Mouse (Mus musculus) limb, embryonic 14.5 days (tissue): ENCODE measurements around the gene Sema4a. TPM values are rescaled to one million over a fixed set of nuclear protein-coding genes. Genes with fewer than 3 reads are reported as not detected.

ENCODE experiments used
- ATAC-seq: fragments of 200-750 bp; cut with Nextera tagmentation; 2 replicates; pipeline ENCODE4 v1.8.0; 2017; ENCODE audit warnings: low read depth, moderate number of reproducible peaks, moderate TSS enrichment; ENCODE audit not compliant: low FRiP score
- DNase-seq: peaks from one replicate; pipeline ENCODE4 v3.0.0-alpha.2; 2015; ENCODE audit warnings: low spot score
- H3K27ac ChIP-seq: fragments of 300-500 bp; sonication (generic); replicated peaks from 2 replicates; pipeline ENCODE4 v1.5.1; 2014; ENCODE audit warnings: low read depth, mild to moderate bottlenecking, low read length, moderate library complexity, mixed read lengths
- H3K27me3 ChIP-seq: fragments of 300-500 bp; sonication (generic); 2 replicates; pipeline ENCODE4 v1.6.1; 2014; ENCODE audit warnings: low read length, mixed read lengths; ENCODE audit not compliant: control insufficient read depth, insufficient read depth
- H3K36me3 ChIP-seq: fragments of 300-500 bp; sonication (generic); 2 replicates; pipeline ENCODE4 v1.6.1; 2014; ENCODE audit warnings: mild to moderate bottlenecking, low read length, moderate library complexity, mixed read lengths; ENCODE audit not compliant: control insufficient read depth, insufficient read depth
- H3K4me1 ChIP-seq: fragments of 300-500 bp; sonication (generic); 2 replicates; pipeline ENCODE4 v1.6.1; 2014; ENCODE audit warnings: antibody characterized with exemption, low read length, mixed read lengths; ENCODE audit not compliant: control insufficient read depth, insufficient read depth
- H3K4me2 ChIP-seq: fragments of 300-500 bp; sonication (generic); replicated peaks from 2 replicates; pipeline ENCODE4 v1.6.1; 2014; ENCODE audit warnings: low read depth, mild to moderate bottlenecking, low read length, moderate library complexity; ENCODE audit not compliant: severe bottlenecking
- H3K4me3 ChIP-seq: fragments of 300-500 bp; sonication (generic); replicated peaks from 2 replicates; pipeline ENCODE4 v1.5.1; 2014; ENCODE audit warnings: low read length
- H3K9ac ChIP-seq: fragments of 300-500 bp; sonication (generic); 2 replicates; pipeline ENCODE4 v1.6.1; 2014; ENCODE audit warnings: mild to moderate bottlenecking, low read depth, low read length, moderate library complexity; ENCODE audit not compliant: severe bottlenecking
- H3K9me3 ChIP-seq: fragments of 300-500 bp; sonication (generic); 2 replicates; pipeline ENCODE4 v1.6.1; 2016; ENCODE audit warnings: low read length; ENCODE audit not compliant: control insufficient read depth
- POLR2A ChIP-seq: fragments of 200-500 bp; IDR thresholded peaks from 2 replicates; pipeline ENCODE4 v1.8.0; 2012; ENCODE audit warnings: inconsistent platforms, mild to moderate bottlenecking, moderate library complexity, borderline replicate concordance; ENCODE audit not compliant: insufficient read depth, insufficient read length; ENCODE audit errors: extremely low read depth
- WGBS: fragments of 180-500 bp; shearing (Covaris S2); extraction: QIAGEN DNeasy Blood & Tissue Kit; methylation state at CpG from one replicate; pipeline ENCODE4 v1.1.7; 2014; 5-methylcytosine and 5-hydroxymethylcytosine counted together
- polyA plus RNA-seq, 2 experiments: library from polyadenylated mRNA; depleted of rRNA in 1 of 2; stranded (reverse) in 1 of 2; unstranded in 1 of 2; fragments of >200 nt; fragmentation: Nextera tagmentation in 1 of 2; extraction: Ambion mirVana in 1 of 2; gene quantifications; 2 replicates each; pipeline versions ENCODE4 v1.2.1 to v1.2.3; 2012 to 2014

Sema4a gene
- polyA plus RNA-seq, 2 experiments: 13.5 to 14.4 TPM

DNA sequence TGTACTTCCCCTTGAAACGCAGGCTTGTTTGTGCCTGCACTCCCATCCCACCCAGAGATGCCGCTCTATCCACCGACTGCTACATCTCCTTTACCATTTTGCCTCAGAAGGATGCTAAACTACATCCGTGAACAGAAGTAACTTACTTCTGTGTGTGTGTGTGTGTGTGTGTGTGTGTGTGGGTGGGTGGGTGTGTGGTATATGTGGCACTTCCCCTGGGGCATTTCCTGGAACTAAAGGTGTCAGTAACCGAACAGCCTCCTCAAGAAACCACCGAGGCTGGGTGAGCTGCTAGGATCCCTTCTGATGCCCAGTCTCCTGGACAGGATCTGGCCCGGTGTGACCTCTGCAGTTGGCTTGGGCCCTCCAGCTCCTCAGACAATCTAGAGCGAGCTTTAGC, 7.0 kb downstream of the Sema4a start:
- no peaks in the 10 kb centered on the region for H3K36me3 ChIP-seq
- H3K4me1 ChIP-seq: peaks cover 13% of the 10 kb centered on the region; the same call in 1 of the 2 replicates
- H3K27me3 ChIP-seq: no peaks in the 10 kb centered on the region
- H3K9ac ChIP-seq: no peak overlapping the region
- H3K4me2 ChIP-seq: no peak overlapping the region
- H3K4me3 ChIP-seq: no peak overlapping the region
- WGBS: 78% methylated on average over 8 of the region's 8 CpGs
- ATAC-seq (no peak), DNase-seq (no peak)
- no peak for TF ChIP-seq POLR2A
- H3K27ac ChIP-seq: no peak overlapping the region
- H3K9me3 ChIP-seq: no peaks in the 10 kb centered on the region

DNA sequence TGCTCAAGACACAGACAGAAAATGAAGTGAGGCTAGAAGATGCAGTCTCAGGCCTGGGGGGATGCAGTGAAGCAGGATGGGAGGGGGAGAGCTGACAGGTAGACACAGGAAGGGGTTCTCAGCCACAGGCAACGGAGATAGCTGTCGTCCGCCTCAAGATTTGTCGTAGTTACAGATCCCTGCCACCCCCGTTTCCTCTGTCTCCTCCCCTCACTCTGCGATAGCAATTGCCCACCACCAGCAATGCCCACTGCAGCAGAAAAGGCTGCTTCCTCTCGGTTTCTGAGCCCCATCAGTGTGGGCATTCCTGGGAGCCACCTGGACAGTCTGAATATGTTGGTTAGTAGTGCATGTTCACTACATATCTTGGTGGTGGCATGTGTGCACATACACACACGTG, 7.6 kb downstream of the Sema4a start:
- no peak for TF ChIP-seq POLR2A
- peaks cover 8% of the 10 kb centered on the region; the same call in 1 of the 2 replicates for H3K4me1 ChIP-seq
- H3K4me3 ChIP-seq: no peak overlapping the region
- no peak overlapping the region for H3K27ac ChIP-seq
- no peaks in the 10 kb centered on the region for H3K9me3 ChIP-seq
- no peaks in the 10 kb centered on the region for H3K36me3 ChIP-seq
- H3K27me3 ChIP-seq: no peaks in the 10 kb centered on the region
- 53% methylated on average over 8 of the region's 8 CpGs for WGBS
- ATAC-seq (no peak), DNase-seq (no peak)
- no peak overlapping the region for H3K4me2 ChIP-seq
- H3K9ac ChIP-seq: no peak overlapping the region

DNA sequence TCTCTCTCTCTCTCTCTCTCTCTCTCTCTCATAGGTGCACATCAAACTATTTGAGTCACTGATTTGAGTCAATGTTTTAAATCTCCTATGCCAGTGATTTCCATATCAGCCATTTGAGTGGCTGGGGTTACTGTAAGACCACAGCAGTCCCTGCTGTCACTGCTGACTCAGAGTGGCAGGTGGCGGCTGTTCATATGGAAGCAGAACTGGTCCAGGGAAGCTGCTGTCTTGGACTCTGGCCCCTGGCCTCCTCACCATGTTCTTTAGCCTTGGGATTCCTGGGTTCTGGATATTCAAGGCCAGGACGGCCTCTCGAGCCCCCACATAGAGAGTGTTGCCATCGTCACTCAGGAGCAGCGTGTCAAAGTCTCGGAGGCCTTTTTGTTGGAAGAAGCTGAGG, 8.3 kb downstream of the Sema4a start:
- no peaks in the 10 kb centered on the region for H3K36me3 ChIP-seq
- H3K9ac ChIP-seq: no peak overlapping the region
- no peak for DNase-seq
- no peak for TF ChIP-seq POLR2A
- no peak overlapping the region for H3K4me3 ChIP-seq
- peaks cover 8% of the 10 kb centered on the region; the same call in 1 of the 2 replicates for H3K4me1 ChIP-seq
- no peaks in the 10 kb centered on the region for H3K27me3 ChIP-seq
- 75% methylated on average over 6 of the region's 6 CpGs for WGBS
- H3K9me3 ChIP-seq: no peaks in the 10 kb centered on the region
- ATAC-seq: no peak
- H3K27ac ChIP-seq: no peak overlapping the region
- H3K4me2 ChIP-seq: no peak overlapping the region

DNA sequence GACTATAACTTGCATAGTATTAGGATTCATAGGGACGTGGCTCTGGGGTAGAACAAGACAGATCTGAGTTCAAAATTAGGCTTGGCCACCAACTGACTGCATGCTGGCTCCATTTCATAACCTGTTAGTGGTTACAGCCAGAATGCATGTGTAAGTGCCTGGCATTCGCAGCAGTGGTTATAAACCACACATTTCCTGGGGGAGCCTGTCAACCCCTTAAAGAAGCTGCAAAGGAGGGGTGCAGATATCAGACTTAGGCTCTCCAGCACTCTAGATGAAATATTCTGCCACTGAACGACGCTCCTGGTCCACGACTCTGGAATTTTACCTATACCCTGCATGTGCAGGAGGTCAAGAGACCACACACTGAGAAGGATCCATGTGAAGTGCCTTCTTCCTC, 8.7 kb downstream of the Sema4a start:
- Histone ChIP-seq H3K4me3 (no peak overlapping the region), H3K27ac (no peak overlapping the region), H3K9ac (no peak overlapping the region), H3K4me1 (peaks cover 8% of the 10 kb centered on the region; the same call in 1 of the 2 replicates), H3K9me3 (no peaks in the 10 kb centered on the region), H3K36me3 (no peaks in the 10 kb centered on the region), H3K27me3 (no peaks in the 10 kb centered on the region), H3K4me2 (no peak overlapping the region)
- no peak for ATAC-seq
- TF ChIP-seq POLR2A: no peak
- no peak for DNase-seq
- WGBS: 71% methylated on average over 5 of the region's 5 CpGs

GRCm38 (mm10) chr3:88450379-88451131, 10.4 kb downstream of the Sema4a start:
- Histone ChIP-seq H3K27ac (no peak overlapping the region), H3K4me1 (peaks cover 8% of the 10 kb centered on the region; the same call in 1 of the 2 replicates), H3K36me3 (no peaks in the 10 kb centered on the region), H3K27me3 (no peaks in the 10 kb centered on the region), H3K9me3 (no peaks in the 10 kb centered on the region), H3K4me2 (no peak overlapping the region), H3K4me3 (no peak overlapping the region), H3K9ac (no peak overlapping the region)
- ATAC-seq: no peak
- 80% methylated on average over 12 of the region's 12 CpGs for WGBS
- TF ChIP-seq POLR2A: no peak
- no peak for DNase-seq
